Mouse (Mus musculus) forebrain, embryonic 12.5 days (tissue): ENCODE data around the gene Srcap. TPM values are rescaled to one million over a fixed set of nuclear protein-coding genes. Genes with fewer than 3 reads are reported as not detected.
A peak's percentile ranks its signal among the peaks of the same experiment; 100 is the strongest.
"Not testable (repeated sequence)": the region's sequence is repeated elsewhere in the genome, so short reads cannot be mapped to it uniquely, and the experiment has no call there.

Experiments
- ATAC-seq: fragments of 200-750 bp; cut with Nextera tagmentation; 2 replicates; pipeline ENCODE4 v1.8.0; 2017; ENCODE audit warnings: moderate TSS enrichment; ENCODE audit not compliant: low FRiP score
- H3K27ac ChIP-seq: fragments of 300-500 bp; sonication (generic); 2 replicates; pipeline ENCODE4 v1.5.1; 2016; ENCODE audit warnings: mild to moderate bottlenecking
- H3K27me3 ChIP-seq: fragments of 300-500 bp; sonication (generic); 2 replicates; pipeline ENCODE4 v1.6.1; 2016; ENCODE audit warnings: mild to moderate bottlenecking
- H3K36me3 ChIP-seq: fragments of 300-500 bp; sonication (generic); replicated peaks from 2 replicates; pipeline ENCODE4 v1.6.1; 2016; ENCODE audit warnings: mild to moderate bottlenecking
- H3K4me1 ChIP-seq: fragments of 300-500 bp; sonication (generic); 2 replicates; pipeline ENCODE4 v1.6.1; 2016
- H3K4me2 ChIP-seq: fragments of 300-500 bp; sonication (generic); 2 replicates; pipeline ENCODE4 v1.6.1; 2016; ENCODE audit warnings: mild to moderate bottlenecking, moderate library complexity
- H3K4me3 ChIP-seq: fragments of 300-500 bp; sonication (generic); replicated peaks from 2 replicates; pipeline ENCODE4 v1.5.1; 2016; ENCODE audit warnings: mild to moderate bottlenecking
- H3K9ac ChIP-seq: fragments of 300-500 bp; sonication (generic); 2 replicates; pipeline ENCODE4 v1.6.1; 2016; ENCODE audit warnings: mild to moderate bottlenecking
- H3K9me3 ChIP-seq: fragments of 300-500 bp; sonication (generic); 2 replicates; pipeline ENCODE4 v1.6.1; 2016
- WGBS: fragments of 180-500 bp; shearing (Covaris S2); methylation state at CpG from one replicate; pipeline ENCODE4 v1.1.7; 2016; 5-methylcytosine and 5-hydroxymethylcytosine counted together
- polyA plus RNA-seq: library from polyadenylated mRNA; unstranded; fragments of >200 nt; fragmentation: Nextera tagmentation; extraction: Ambion mirVana; gene quantifications from 2 replicates; pipeline ENCODE4 v1.2.1, GENCODE M21; 2016

The Srcap gene
- polyA plus RNA-seq, 1 experiment from 2014 or later = 92.1 TPM

DNA sequence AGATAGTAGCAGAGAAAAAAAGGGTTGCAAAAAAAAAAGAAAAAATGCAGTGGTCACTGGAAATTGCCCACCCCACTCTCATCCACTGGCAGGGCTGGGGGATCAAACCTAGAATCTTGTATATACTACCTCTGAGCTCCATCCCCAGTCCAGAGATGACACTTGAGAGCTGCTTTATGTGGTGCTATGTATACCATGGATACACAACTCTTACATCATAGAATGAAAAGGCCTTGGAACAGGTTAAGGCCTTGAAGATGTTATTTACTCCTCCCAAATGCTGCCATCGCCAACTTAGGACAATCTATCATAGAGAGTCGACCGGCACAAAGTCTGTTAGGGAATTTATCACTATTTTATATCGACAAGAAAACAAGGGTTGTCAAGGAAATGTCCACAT lies 34.9 kb upstream of the Srcap start:
- no peak for ATAC-seq
- no peaks in the 10 kb centered on the region for H3K27me3 ChIP-seq
- H3K9ac ChIP-seq = peak overlapping the region; percentile 98
- H3K9me3 ChIP-seq = no peaks in the 10 kb centered on the region
- H3K4me2 ChIP-seq = peak overlapping the region; percentile 98
- H3K4me1 ChIP-seq = peaks cover 40% of the 10 kb centered on the region
- H3K36me3 ChIP-seq = peaks cover 41% of the 10 kb centered on the region
- H3K4me3 ChIP-seq = peak overlapping the region; percentile 99
- H3K27ac ChIP-seq = peak overlapping the region; percentile 97; the same call in 1 of the 2 replicates
- WGBS = 83% methylated on average over 4 of the region's 4 CpGs

DNA sequence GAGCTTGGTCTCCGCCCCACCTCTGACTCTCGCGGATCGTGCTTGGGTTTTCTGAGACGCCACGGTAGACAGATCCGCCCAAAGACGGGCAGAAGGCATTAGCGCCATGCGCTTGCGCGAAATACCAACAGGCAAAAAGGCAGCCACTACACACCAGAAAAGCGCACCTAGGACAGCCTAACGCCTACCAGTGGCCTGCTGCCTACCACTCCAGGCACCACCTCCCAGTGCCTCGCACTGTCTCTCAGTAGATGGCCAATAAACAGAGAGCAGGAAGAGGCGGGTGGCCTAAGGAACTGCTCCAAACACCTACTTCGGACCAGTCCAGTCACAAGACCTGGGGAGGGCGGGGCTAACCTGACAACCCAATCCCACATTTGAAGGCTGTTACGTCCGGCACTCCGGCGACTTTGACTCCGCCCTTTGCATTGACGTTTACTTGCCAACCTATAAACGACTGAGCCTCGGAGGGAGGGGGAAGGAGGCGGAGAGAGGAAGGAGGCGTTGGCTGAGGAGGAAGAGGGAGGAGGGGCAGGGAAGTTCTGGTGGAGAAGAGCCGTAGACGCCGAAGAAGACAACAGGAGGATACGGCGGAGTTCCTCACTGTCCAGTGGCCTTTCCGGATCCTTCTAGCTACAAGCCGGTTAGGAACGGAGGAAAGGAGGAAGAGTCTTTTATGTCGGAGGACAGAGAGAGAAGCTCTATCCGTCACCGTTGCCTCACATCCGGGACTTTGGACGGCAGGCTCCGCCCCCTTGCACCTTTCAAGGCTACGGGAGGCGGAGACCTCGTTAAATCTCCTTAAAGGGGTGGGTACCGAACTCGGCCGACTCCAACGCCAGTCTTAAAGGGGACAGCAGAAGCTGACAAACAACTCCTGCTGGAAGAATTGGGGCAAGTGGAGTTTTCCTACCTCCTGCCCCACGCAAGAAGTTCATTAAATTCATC lies 33.8 kb upstream of the Srcap start:
- H3K27ac ChIP-seq = peak overlapping the region; percentile 97

DNA sequence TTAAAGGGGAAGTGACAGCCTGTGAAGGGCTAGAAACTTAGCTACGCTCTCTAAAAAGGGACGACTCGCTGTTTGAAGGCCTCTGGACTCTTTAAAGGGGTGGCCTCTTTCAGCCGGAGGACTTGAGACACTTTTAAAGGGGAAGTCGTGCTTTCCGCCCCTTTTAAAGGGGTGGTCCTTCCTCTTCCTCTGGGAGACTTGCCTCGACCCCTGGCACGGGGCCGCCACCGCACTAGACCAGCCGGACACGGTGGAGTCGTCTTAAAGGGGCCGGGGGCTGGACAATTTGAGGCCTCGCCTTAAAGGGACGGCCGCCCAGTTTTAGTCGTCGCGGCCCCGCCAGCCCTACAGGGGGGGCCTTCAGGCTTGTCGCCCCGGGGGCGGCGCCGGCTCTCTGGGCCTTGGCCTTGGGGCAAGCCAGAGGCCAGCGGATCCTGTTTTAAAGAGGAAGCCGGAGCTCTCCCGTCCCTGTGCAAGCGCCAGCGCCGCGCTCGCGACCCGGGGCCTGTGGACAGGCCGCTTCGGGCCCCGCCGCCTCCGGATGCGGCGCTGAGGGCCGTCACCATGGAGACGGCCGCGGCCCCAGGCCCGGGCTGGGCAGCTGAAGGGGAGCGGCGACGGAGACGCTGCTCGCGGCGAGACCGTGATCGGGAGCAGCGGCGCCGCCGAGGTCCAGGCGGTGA lies 33.0 kb upstream of the Srcap start, which contains the start of gene Fbrs:
Gene Fbrs (plus strand): TSS at position 565 of the 683 bp plus-strand sequence.
- ATAC-seq = peak; percentile 72
- WGBS = under 1% methylated on average over 51 of the region's 62 CpGs
- peaks cover 50% of the 10 kb centered on the region for H3K36me3 ChIP-seq

More for the DNA sequence above, 33.8 kb upstream of the Srcap start:
- Histone ChIP-seq H3K27me3 (no peaks in the 10 kb centered on the region), H3K9ac (peak overlapping the region; percentile 98), H3K4me3 (peak overlapping the region; percentile 99), H3K9me3 (no peaks in the 10 kb centered on the region), H3K4me1 (peaks cover 31% of the 10 kb centered on the region), H3K4me2 (peak overlapping the region; percentile 98), H3K36me3 (peaks cover 49% of the 10 kb centered on the region)
- under 1% methylated on average over 50 of the region's 50 CpGs for WGBS
- ATAC-seq = peak; percentile 93

DNA sequence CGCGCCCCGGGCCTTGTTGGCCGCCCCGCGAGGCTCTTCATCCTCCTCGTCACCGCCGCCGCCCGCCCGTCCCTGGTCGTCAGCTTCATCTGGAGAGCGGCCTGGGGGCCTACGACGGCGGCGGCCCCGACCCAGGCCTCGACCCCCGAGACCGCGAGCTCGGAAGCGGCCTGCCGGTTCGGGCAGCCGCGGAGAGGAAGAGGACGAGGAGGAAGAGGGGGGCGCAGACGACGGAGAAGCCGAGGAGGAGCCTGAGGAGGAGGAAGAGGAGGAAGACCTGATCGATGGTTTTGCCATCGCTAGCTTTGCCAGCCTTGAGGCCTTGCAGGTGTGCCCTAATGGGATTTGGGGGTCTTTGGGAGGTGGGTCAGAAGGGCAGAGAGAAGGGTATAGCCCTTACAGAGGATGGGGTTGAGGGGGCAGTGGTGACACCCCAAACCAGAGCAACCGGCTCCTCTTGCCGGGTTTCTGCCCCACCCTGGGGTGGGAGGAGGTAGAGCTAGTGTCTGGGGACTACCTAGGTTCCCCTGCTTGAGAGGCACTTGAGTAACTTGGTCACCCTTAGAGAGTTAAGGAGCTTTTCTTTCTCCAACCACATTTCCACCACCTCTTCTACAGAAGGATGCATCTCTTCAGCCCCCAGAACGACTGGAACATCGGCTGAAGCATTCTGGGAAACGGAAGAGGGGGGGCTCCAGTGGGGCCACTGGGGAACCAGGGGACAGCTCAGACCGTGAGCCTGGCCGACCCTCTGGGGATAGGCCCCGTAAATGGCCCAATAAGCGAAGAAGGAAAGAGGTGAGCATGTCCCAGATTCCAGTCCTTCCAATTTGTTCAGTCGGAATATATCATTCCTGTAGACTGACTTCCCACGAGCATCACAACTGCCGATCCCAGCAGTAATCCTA lies 32.2 kb upstream of the Srcap start:
- 7% methylated on average over 47 of the region's 48 CpGs for WGBS
- Histone ChIP-seq H3K4me1 (peaks cover 31% of the 10 kb centered on the region), H3K9me3 (no peaks in the 10 kb centered on the region), H3K4me2 (peak overlapping the region; percentile 98), H3K27ac (peak overlapping the region; percentile 97), H3K9ac (peak overlapping the region; percentile 98), H3K27me3 (no peaks in the 10 kb centered on the region), H3K4me3 (peak overlapping the region; percentile 99), H3K36me3 (peaks cover 50% of the 10 kb centered on the region)
- ATAC-seq = no peak

More for the DNA sequence above, 33.0 kb upstream of the Srcap start, which contains the start of gene Fbrs:
- Histone ChIP-seq H3K4me1 (peaks cover 31% of the 10 kb centered on the region), H3K9ac (peak within 1 kb of the TSS; percentile 98), H3K4me2 (peak within 1 kb of the TSS; percentile 98), H3K27me3 (no peaks in the 10 kb centered on the region), H3K27ac (peak within 1 kb of the TSS; percentile 97), H3K9me3 (no peaks in the 10 kb centered on the region), H3K4me3 (peak within 1 kb of the TSS; percentile 99)

DNA sequence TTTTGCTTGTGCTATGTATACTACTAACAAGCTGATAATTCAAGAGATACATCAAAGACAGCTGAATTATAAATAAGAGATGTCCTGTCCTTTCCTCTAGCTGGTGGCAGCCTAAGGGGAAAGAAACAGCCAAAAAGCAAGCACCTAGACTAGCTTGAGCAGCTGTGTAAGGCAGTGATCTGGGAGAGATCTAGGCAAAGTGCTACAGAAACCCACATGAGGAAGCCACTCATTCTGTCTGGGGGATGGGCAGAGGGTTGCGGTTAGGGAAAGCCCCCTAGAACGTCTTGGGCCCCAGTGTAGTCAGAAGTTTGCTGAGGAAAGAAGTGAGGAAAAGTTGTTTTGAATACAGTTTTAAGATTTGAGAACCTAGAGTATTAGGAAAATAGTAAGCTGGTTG lies 31.5 kb upstream of the Srcap start:
- no peak for ATAC-seq
- Histone ChIP-seq H3K27ac (no peak overlapping the region), H3K36me3 (peaks cover 50% of the 10 kb centered on the region)

DNA sequence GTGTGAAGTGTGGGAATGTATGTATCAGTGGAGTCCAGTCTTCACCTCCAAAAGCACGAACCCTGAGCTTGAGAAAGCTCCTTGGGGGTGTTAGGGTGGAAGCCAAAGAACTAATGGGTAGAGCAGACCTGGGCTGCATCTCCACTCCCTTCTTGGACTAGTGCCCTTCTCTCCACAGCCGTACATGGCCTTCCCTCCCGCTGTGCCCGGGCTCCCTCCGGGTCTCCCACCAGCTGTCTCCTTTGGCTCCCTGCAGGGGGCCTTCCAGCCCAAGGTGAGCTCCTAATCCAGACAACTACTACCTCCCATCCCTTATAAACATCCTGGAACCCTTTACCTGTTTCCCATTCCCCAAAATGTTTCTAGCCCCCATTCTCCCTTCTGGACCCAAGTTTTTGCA lies 26.4 kb upstream of the Srcap start:
- peaks cover 9% of the 10 kb centered on the region for H3K4me1 ChIP-seq
- H3K4me2 ChIP-seq = no peak overlapping the region

More for the DNA sequence above, 31.5 kb upstream of the Srcap start:
- peaks cover 31% of the 10 kb centered on the region for H3K4me1 ChIP-seq
- peak overlapping the region; percentile 98 for H3K9ac ChIP-seq
- no peaks in the 10 kb centered on the region for H3K9me3 ChIP-seq
- no peaks in the 10 kb centered on the region for H3K27me3 ChIP-seq
- peak overlapping the region; percentile 98 for H3K4me2 ChIP-seq
- peak overlapping the region; percentile 99 for H3K4me3 ChIP-seq
- 77% methylated on average over 2 of the region's 2 CpGs for WGBS

DNA sequence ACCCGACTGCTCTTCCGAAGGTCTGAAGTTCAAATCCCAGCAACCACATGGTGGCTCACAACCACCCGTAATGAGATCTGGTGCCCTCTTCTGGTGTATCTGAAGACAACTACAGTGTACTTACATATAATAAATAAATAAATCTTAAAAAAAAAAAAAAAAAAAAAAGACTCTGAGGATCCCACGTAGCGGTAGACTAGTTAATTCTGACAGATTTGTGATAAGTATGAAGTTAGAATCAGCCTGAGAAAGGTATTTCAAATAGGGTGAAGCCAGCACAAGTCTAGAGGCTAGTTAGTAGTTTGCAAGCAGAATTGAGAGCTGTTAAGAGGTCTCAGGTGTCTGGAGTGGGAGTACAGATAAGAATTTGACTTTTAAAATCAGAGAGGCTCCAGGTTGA lies 23.4 kb upstream of the Srcap start:
- not testable (repeated sequence) for H3K4me1 ChIP-seq, H3K27ac ChIP-seq, H3K9me3 ChIP-seq, ATAC-seq, H3K4me3 ChIP-seq, H3K9ac ChIP-seq, H3K27me3 ChIP-seq, H3K4me2 ChIP-seq
- H3K36me3 ChIP-seq = peaks cover 87% of the 10 kb centered on the region
- WGBS = 95% methylated on average over 4 of the region's 5 CpGs

More for the DNA sequence above, 26.4 kb upstream of the Srcap start:
- Histone ChIP-seq H3K9me3 (no peaks in the 10 kb centered on the region), H3K36me3 (peaks cover 82% of the 10 kb centered on the region), H3K27ac (no peak overlapping the region), H3K27me3 (no peaks in the 10 kb centered on the region), H3K9ac (no peak overlapping the region), H3K4me3 (no peak overlapping the region)
- 80% methylated on average over 5 of the region's 5 CpGs for WGBS
- no peak for ATAC-seq

DNA sequence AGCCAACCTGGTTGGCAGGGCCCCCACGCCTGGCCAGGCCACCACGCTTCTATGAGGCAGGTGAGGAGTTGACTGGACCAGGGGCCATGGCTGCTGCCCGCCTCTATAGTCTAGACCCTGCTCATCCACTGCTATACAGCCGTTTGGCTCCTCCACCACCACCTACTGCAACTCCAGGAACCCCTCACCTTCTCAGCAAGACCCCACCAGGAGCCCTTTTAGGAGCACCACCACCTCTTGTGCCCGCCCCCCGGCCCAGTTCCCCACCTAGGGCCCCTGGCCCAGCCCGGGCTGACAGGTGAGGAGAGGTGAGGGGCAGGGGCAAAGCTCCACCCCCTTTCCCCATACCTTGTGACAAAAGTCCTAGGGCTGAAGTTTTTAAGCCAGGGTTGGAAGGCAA lies 21.8 kb upstream of the Srcap start:
- 92% methylated on average over 7 of the region's 7 CpGs for WGBS
- H3K9ac ChIP-seq = no peak overlapping the region
- no peaks in the 10 kb centered on the region for H3K27me3 ChIP-seq
- no peaks in the 10 kb centered on the region for H3K9me3 ChIP-seq
- no peak overlapping the region for H3K4me2 ChIP-seq
- H3K27ac ChIP-seq = no peak overlapping the region
- H3K4me1 ChIP-seq = no peaks in the 10 kb centered on the region
- no peak overlapping the region for H3K4me3 ChIP-seq
- no peak for ATAC-seq
- peaks cover 71% of the 10 kb centered on the region for H3K36me3 ChIP-seq

DNA sequence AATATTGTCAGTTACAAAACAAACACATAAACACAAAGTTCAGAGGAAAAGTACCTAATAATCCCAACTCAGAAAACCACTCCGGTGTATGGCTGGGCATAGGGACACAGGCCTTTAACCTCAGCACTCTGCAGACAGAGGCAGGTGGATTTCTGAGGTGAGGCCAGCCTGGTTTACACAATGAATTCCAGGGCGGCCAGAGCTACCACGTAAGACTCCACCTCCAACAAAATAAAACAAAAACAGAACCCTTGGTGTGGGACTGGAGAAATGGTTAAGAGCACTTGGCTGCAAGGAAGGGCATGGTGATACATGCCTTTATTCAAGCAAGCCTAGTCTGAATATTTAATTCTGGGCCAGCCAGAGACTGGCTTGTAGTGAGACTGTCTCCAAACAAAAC lies 19.9 kb upstream of the Srcap start:
- 96% methylated on average over 3 of the region's 3 CpGs for WGBS
- H3K4me1 ChIP-seq = no peaks in the 10 kb centered on the region
- no peak overlapping the region for H3K27ac ChIP-seq
- no peaks in the 10 kb centered on the region for H3K9me3 ChIP-seq
- H3K27me3 ChIP-seq = no peaks in the 10 kb centered on the region
- no peak for ATAC-seq
- no peak overlapping the region for H3K9ac ChIP-seq
- H3K4me3 ChIP-seq = no peak overlapping the region
- peaks cover 53% of the 10 kb centered on the region for H3K36me3 ChIP-seq
- no peak overlapping the region for H3K4me2 ChIP-seq

DNA sequence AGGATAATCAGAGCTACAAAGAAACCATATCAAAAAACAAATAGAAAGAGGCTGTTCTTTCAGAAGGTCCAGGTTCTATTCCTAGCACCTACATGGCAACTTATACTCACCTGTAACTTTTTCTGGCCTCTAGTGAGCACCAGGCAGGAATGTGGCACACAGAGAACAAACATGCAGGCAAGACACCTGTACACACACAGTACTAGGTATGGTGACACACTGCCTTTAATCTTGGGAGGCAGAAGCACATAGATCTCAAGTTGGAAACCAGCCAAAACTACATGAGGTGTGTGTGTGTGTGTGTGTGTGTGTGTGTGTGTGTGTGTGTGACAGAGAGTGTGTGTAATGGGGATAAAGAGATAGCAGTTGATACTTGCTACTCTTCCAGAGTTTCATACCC lies 17.1 kb upstream of the Srcap start:
- no peak for ATAC-seq
- Histone ChIP-seq H3K4me2 (no peak overlapping the region), H3K9me3 (no peaks in the 10 kb centered on the region), H3K4me1 (no peaks in the 10 kb centered on the region), H3K4me3 (no peak overlapping the region), H3K27me3 (no peaks in the 10 kb centered on the region), H3K9ac (no peak overlapping the region), H3K36me3 (peaks cover 28% of the 10 kb centered on the region), H3K27ac (no peak overlapping the region)

DNA sequence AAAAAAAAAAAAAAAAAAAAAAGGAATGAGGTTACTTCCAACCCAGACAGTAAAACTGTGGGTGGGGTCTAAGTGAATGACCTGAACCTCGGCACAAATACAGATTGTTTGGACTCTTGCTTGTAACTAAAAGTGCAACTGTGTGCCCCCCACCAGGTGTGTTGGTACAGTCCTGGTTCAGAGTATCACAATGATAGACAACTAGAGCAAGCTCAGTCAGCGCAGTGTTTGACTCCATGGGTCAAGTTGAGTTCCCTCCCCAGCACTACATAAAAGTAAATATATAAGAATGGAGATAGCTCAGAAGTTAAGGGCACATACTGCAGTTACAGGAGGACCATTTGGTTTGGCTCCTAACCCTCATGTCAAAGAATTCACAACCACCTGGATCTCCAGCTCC lies 14.4 kb upstream of the Srcap start:
- H3K9me3 ChIP-seq = no peaks in the 10 kb centered on the region
- H3K36me3 ChIP-seq = 0 out of 2 replicates have a peak, but pooled peaks cover 2% of the 10 kb centered on the region
- 93% methylated on average over 2 of the region's 2 CpGs for WGBS
- no peaks in the 10 kb centered on the region for H3K4me1 ChIP-seq
- no peak for ATAC-seq
- no peak overlapping the region for H3K27ac ChIP-seq
- no peak overlapping the region for H3K4me2 ChIP-seq
- H3K27me3 ChIP-seq = no peaks in the 10 kb centered on the region
- H3K9ac ChIP-seq = no peak overlapping the region
- H3K4me3 ChIP-seq = no peak overlapping the region

DNA sequence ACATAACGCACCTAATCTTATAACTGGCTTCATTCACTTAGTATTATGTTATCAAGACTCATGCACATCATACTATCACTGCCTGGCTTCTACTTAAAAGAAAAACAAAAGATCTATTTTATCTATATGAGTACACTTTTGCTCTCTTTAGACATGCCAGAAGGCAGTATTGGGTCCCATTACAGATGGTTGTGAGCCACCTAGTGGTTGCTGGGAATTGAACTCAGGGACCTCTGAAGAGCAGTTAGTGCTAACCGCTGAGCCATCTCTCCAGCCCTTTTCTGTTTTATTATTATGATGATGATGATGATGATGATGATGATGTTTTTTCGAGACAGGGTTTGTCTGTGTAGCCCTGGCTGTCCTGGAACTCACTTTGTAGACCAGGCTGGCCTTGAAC lies 13.4 kb upstream of the Srcap start:
- Histone ChIP-seq H3K4me1 (no peaks in the 10 kb centered on the region), H3K4me3 (no peak overlapping the region), H3K4me2 (no peak overlapping the region), H3K9ac (no peak overlapping the region), H3K9me3 (no peaks in the 10 kb centered on the region), H3K27me3 (no peaks in the 10 kb centered on the region), H3K27ac (no peak overlapping the region), H3K36me3 (no peaks in the 10 kb centered on the region)
- ATAC-seq = no peak
- 46% methylated on average over 3 of the region's 3 CpGs for WGBS
